Mouse (Mus musculus): ENCODE measurements around the gene Iqsec1.

DNA sequence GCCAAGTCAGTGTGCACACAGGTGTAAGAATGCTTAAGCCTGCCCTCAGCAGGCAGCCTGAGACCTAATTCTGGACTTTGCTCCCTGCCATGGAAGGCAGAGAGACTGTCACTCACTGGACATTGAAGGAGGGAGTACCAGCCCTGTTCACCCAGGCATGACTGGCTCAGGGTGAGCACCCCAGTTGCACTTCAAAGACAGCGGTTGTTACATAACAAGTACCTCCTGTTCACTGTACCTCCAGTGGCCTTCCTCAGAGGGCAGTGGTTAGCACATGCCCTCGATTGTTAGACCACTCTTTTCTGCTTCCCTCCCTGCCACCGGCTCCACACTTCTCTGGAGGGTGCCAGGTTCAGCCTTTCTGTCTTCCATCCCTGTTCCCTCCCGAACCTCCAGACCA, 225.2 kb downstream of the Iqsec1 start:
- no peak for TF ChIP-seq CTCF (IDR thresholded peaks at IDR 0.05; ENCODE audit: insufficient read depth, low read length)
- no peak for TF ChIP-seq POLR2A (IDR thresholded peaks at IDR 0.05; ENCODE audit: borderline replicate concordance, extremely low read depth, low read depth, low read length)
